8 mouse cellular contexts compared by ENCODE assay signal in genomic region chr12:85374561-85375272, GRCm38 (mm10). TPM values are rescaled to one million over a fixed set of nuclear protein-coding genes. Genes with fewer than 3 reads are reported as not detected.
A peak's percentile ranks its signal among the peaks of the same experiment; 100 is the strongest.
DNase-seq lines count a peak whose midpoint lies in the region; ATAC-seq lines count a peak whose summit lies in the region.

Tmed10 (minus strand) TSS chr12:85374847.

- intact Hi-C loops in gastrocnemius, postnatal 14 days (cut with DNase I; ENCODE audit: low total_unique reads) = no loop called here
- intact Hi-C loops in left cerebral cortex, postnatal 10 days (cut with DNase I) = loop anchor here (5.0 kb wide), 1 partner anchor 103 kb away; no protein-coding TSS in a partner anchor

- peak; percentile 83 for ATAC-seq in inflammation-experienced regulatory T-cells, adult 6 months
- ATAC-seq in megakaryocyte-erythroid progenitor cell, adult 5-6 weeks (replicated peaks; ENCODE audit: low FRiP score, low TSS enrichment, poor library complexity, severe bottlenecking) = peak; percentile 90

- DNase-seq in adrenal gland, adult (ENCODE audit: inconsistent age in 2 of 2, low spot score in 1 of 2) = peak; percentile 93 to 98
- DNase-seq in embryo, embryonic 10.5 days (ENCODE audit: low spot score) = peak; percentile 98
- peak; percentile 88 for DNase-seq in gastrocnemius, postnatal 14 days
- DNase-seq in left cerebral cortex, postnatal 10 days (ENCODE audit: extremely low spot score in 1 of 2, low spot score in 2 of 2) = peak; percentile 92 to 93
- peak; percentile 88 for DNase-seq in right cerebral cortex, postnatal 25 days
- peak; percentile 81 to 88 for DNase-seq in urinary bladder, postnatal 4 days (ENCODE audit: low spot score in 2 of 2)

RNA-seq across cellular contexts. Expression of gene Tmed10, which starts in this region (rescaled TPM):
- total RNA-seq in gastrocnemius, postnatal 14 days (2021) = 100 to 1,000 TPM; 130 to 135 TPM
- polyA plus RNA-seq in inflammation-experienced regulatory T-cells, adult 6 months (2017; shearing (Covaris generic)) = 100 to 1,000 TPM; 186 to 239 (median 213) TPM
- 100 to 1,000 TPM; 151 to 158 TPM for total RNA-seq in left cerebral cortex, postnatal 10 days (2021)
- total RNA-seq in megakaryocyte-erythroid progenitor cell, adult 5-6 weeks (2014; fragmentation: Nextera tagmentation) = 129 and 143 TPM in 2 replicates
- 64.2 and 68.4 TPM in 2 replicates for total RNA-seq in megakaryocyte-erythroid progenitor cell, adult 5-6 weeks (2017)

Comparison
In these comparisons a context has a peak if more than half of its experiments do, and no peak if none do; other contexts are left out.
1. Peak in every context shown above with its lines: DNase-seq and ATAC-seq.